Mouse (Mus musculus) c-Kit-positive CD71-positive TER-119-positive erythroid progenitor cells, embryonic 14.5 days (primary cell): Measurements from ENCODE around the gene Hapln4.
A peak's percentile ranks its signal among the peaks of the same experiment; 100 is the strongest.

Source experiments
- DNase-seq: peaks from one replicate; pipeline ENCODE4 v3.0.0-alpha.2; 2013; ENCODE audit warnings: low spot score

Gene Hapln4

GRCm38 (mm10) chr8:70139026-70139857, 56.0 kb downstream of the Hapln4 start, which contains the start of the genes Rfxank, Borcs8 and Mef2b:
TSS of gene Rfxank (minus strand) at chr8:70139154.
TSS of gene Borcs8 (plus strand) at chr8:70139499.
TSS of gene Mef2b (plus strand) at chr8:70139711.
- peak; percentile 100 for DNase-seq

- no peak for DNase-seq
These were observed 56.7 kb downstream of the Hapln4 start for GRCm38 (mm10) chr8:70139981-70140380.
